Mouse (Mus musculus) stomach, embryonic 14.5 days (tissue): ENCODE measurements at regions not wholly inside any gene's neighbourhood (a gene's known extent, or its start where the extent isn't known, plus 50 kb on each side); places are given as distances from the start of the nearest gene placed in this dataset.

Source experiments
- ATAC-seq: fragments of 200-750 bp; cut with Nextera tagmentation; 2 replicates; pipeline ENCODE4 v1.8.0; 2017; ENCODE audit warnings: low read depth, moderate TSS enrichment; ENCODE audit not compliant: insufficient number of reproducible peaks, insufficient read depth, low FRiP score
- H3K27ac ChIP-seq: fragments of 300-500 bp; sonication (generic); 2 replicates; pipeline ENCODE4 v1.5.1; 2014; ENCODE audit warnings: mild to moderate bottlenecking, low read length, moderate library complexity, mixed read lengths
- H3K27me3 ChIP-seq: fragments of 300-500 bp; sonication (generic); 2 replicates; pipeline ENCODE4 v1.6.1; 2014; ENCODE audit warnings: low read length, control low read depth, mixed read lengths; ENCODE audit not compliant: control insufficient read depth, insufficient read depth
- H3K36me3 ChIP-seq: fragments of 300-500 bp; sonication (generic); 2 replicates; pipeline ENCODE4 v1.6.1; 2014; ENCODE audit warnings: mild to moderate bottlenecking, control low read depth, low read length, moderate library complexity, mixed read lengths; ENCODE audit not compliant: control insufficient read depth, insufficient read depth
- H3K4me1 ChIP-seq: fragments of 300-500 bp; sonication (generic); 2 replicates; pipeline ENCODE4 v1.6.1; 2014; ENCODE audit warnings: low read length, control low read depth, mixed read lengths; ENCODE audit not compliant: control insufficient read depth, insufficient read depth
- H3K4me2 ChIP-seq: fragments of 300-500 bp; sonication (generic); replicated peaks from 2 replicates; pipeline ENCODE4 v1.6.1; 2014; ENCODE audit warnings: low read depth, low read length, control low read depth
- H3K4me3 ChIP-seq: fragments of 300-500 bp; sonication (generic); 2 replicates; pipeline ENCODE4 v1.5.1; 2014; ENCODE audit warnings: low read depth, low read length, control low read depth
- H3K9ac ChIP-seq: fragments of 300-500 bp; sonication (generic); replicated peaks from 2 replicates; pipeline ENCODE4 v1.6.1; 2014; ENCODE audit warnings: low read depth, mild to moderate bottlenecking, control low read depth, low read length, moderate library complexity, mixed read lengths
- H3K9me3 ChIP-seq: fragments of 300-500 bp; sonication (generic); 2 replicates; pipeline ENCODE4 v1.6.1; 2016; ENCODE audit warnings: low read depth, low read length, control low read depth; ENCODE audit not compliant: control insufficient read depth
- WGBS: fragments of 180-500 bp; shearing (Covaris S2); extraction: QIAGEN DNeasy Blood & Tissue Kit; methylation state at CpG from one replicate; pipeline ENCODE4 v1.1.7; 2014; 5-methylcytosine and 5-hydroxymethylcytosine counted together

- no peak overlapping the region for H3K4me2 ChIP-seq
- H3K4me1 ChIP-seq: no peaks in the 10 kb centered on the region
- no peak overlapping the region for H3K27ac ChIP-seq
- no peaks in the 10 kb centered on the region for H3K9me3 ChIP-seq
- no peaks in the 10 kb centered on the region for H3K36me3 ChIP-seq
- no peak overlapping the region for H3K9ac ChIP-seq
- no peaks in the 10 kb centered on the region for H3K27me3 ChIP-seq
- 93% methylated on average over 2 of the region's 2 CpGs for WGBS
- ATAC-seq: no peak
- H3K4me3 ChIP-seq: no peak overlapping the region
Measured at GRCm38 (mm10) chr1:154096911-154097310, 104.1 kb upstream of the Zfp648 start.

- Histone ChIP-seq H3K9me3 (no peaks in the 10 kb centered on the region), H3K36me3 (no peaks in the 10 kb centered on the region), H3K27ac (no peak overlapping the region), H3K4me1 (0 out of 2 replicates have a peak, but pooled peaks cover 2% of the 10 kb centered on the region), H3K4me2 (no peak overlapping the region), H3K9ac (no peak overlapping the region), H3K27me3 (no peaks in the 10 kb centered on the region), H3K4me3 (no peak overlapping the region)
- ATAC-seq: no peak
- WGBS: 28% methylated on average over 6 of the region's 6 CpGs
Measured at GRCm38 (mm10) chr1:154097656-154098055, 103.3 kb upstream of the Zfp648 start.

- WGBS: 78% methylated on average over 3 of the region's 3 CpGs
- Histone ChIP-seq H3K4me3 (no peak overlapping the region), H3K9me3 (no peaks in the 10 kb centered on the region), H3K27ac (no peak overlapping the region), H3K36me3 (no peaks in the 10 kb centered on the region), H3K4me2 (no peak overlapping the region), H3K9ac (no peak overlapping the region), H3K27me3 (no peaks in the 10 kb centered on the region), H3K4me1 (0 out of 2 replicates have a peak, but pooled peaks cover 9% of the 10 kb centered on the region)
- ATAC-seq: no peak
Measured at GRCm38 (mm10) chr1:154100556-154100955, 100.4 kb upstream of the Zfp648 start.

DNA sequence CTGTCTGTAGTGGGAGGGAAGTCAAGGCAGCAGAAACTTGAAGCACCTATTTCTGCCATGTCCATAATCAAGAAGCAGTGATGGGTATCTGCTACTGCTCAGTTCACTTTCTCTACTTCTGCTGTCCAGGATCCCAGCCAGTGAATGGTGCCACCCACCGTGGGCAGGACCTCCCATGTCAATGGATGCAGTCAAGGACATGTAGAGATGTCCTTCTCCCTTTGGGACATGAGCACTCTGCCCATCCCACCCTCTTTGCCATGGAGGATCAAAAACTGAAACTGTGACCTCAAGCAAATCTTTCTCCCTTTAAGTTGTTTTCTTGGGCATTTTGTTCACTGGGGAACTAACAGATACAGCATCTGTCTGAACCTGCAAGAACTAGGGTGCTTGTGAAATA lies 99.6 kb upstream of the Zfp648 start:
- Histone ChIP-seq H3K9me3 (no peaks in the 10 kb centered on the region), H3K4me2 (no peak overlapping the region), H3K36me3 (no peaks in the 10 kb centered on the region), H3K4me1 (0 out of 2 replicates have a peak, but pooled peaks cover 9% of the 10 kb centered on the region), H3K4me3 (no peak overlapping the region), H3K27me3 (no peaks in the 10 kb centered on the region), H3K27ac (no peak overlapping the region), H3K9ac (no peak overlapping the region)
- ATAC-seq: no peak
- 75% methylated on average over 1 of the region's 1 CpGs for WGBS

DNA sequence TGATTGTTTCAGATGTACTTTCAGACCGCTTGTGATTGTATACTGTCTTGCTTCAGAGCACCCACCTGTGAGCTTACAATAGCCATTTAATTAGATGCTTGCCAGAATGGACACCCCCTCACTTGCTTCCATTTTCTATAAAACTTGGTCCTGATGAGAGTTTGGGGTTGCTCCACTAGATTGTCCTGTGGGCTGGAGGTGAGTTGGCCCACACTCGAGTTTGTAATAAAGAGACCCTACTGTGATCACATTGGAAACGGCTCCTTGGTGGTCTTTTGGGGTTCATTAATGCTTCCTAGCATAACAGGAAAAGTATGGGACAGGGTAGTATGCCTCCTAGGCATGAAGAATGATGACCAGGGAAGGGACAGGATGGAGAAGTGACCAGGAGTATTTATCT lies 98.8 kb upstream of the Zfp648 start:
- H3K4me2 ChIP-seq: no peak overlapping the region
- no peaks in the 10 kb centered on the region for H3K9me3 ChIP-seq
- 0 out of 2 replicates have a peak, but pooled peaks cover 9% of the 10 kb centered on the region for H3K4me1 ChIP-seq
- WGBS: 87% methylated on average over 3 of the region's 3 CpGs
- no peaks in the 10 kb centered on the region for H3K27me3 ChIP-seq
- ATAC-seq: no peak
- no peaks in the 10 kb centered on the region for H3K36me3 ChIP-seq
- H3K9ac ChIP-seq: no peak overlapping the region
- H3K4me3 ChIP-seq: no peak overlapping the region
- H3K27ac ChIP-seq: no peak overlapping the region

GRCm38 (mm10) chr1:154102871-154103596 lies 98.0 kb upstream of the Zfp648 start:
- peak; percentile 63; the same call in 1 of the 2 replicates for ATAC-seq
- no peaks in the 10 kb centered on the region for H3K9me3 ChIP-seq
- H3K36me3 ChIP-seq: no peaks in the 10 kb centered on the region
- H3K9ac ChIP-seq: no peak overlapping the region
- 0 out of 2 replicates have a peak, but pooled peaks cover 9% of the 10 kb centered on the region for H3K4me1 ChIP-seq
- H3K4me3 ChIP-seq: no peak overlapping the region
- 37% methylated on average over 15 of the region's 15 CpGs for WGBS
- no peaks in the 10 kb centered on the region for H3K27me3 ChIP-seq
- H3K4me2 ChIP-seq: peak overlapping the region; percentile 10; the same call in 1 of the 2 replicates
- H3K27ac ChIP-seq: peak overlapping the region; percentile 49; the same call in 1 of the 2 replicates

GRCm38 (mm10) chr1:154103597-154103923 lies 97.4 kb upstream of the Zfp648 start:
- 77% methylated on average over 5 of the region's 5 CpGs for WGBS
- H3K27me3 ChIP-seq: no peaks in the 10 kb centered on the region
- H3K9ac ChIP-seq: no peak overlapping the region
- no peaks in the 10 kb centered on the region for H3K36me3 ChIP-seq
- H3K4me1 ChIP-seq: 0 out of 2 replicates have a peak, but pooled peaks cover 9% of the 10 kb centered on the region
- H3K4me2 ChIP-seq: no peak overlapping the region
- no peak for ATAC-seq
- no peaks in the 10 kb centered on the region for H3K9me3 ChIP-seq
- peak overlapping the region; percentile 49; the same call in 1 of the 2 replicates for H3K27ac ChIP-seq
- H3K4me3 ChIP-seq: no peak overlapping the region

DNA sequence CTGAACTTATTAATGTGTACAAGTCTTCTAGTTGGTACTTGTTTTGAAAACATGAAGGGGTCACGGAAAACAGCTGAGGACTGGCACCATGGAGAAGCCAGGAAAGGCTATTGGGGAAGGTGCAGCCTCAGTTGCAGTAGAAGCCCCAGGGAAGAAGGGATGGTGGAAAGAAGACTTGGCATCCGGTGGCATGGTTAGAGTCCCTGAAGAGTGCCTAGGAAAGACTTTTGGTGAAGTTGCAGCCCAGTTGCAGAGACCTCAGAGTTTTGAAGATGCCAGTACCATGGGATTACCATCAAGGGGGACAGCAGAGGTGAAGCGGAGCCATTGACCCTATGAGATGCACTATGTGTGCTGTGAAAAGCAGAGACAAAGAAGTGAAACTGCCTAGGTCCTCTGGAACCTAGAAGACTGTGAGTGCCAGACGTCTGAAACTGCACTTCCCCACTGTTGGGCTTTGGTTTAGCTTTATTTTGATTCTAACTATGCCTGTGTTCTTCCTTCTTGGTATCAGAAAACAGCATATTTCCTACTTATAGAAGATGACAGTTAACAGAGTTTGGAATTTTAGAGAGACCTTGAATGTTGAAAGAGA lies 96.9 kb upstream of the Zfp648 start:
- Histone ChIP-seq H3K9me3 (no peaks in the 10 kb centered on the region), H3K4me1 (0 out of 2 replicates have a peak, but pooled peaks cover 9% of the 10 kb centered on the region), H3K4me3 (no peak overlapping the region), H3K27me3 (no peaks in the 10 kb centered on the region), H3K36me3 (no peaks in the 10 kb centered on the region), H3K4me2 (no peak overlapping the region), H3K9ac (no peak overlapping the region), H3K27ac (no peak overlapping the region)
- 87% methylated on average over 4 of the region's 4 CpGs for WGBS
- ATAC-seq: no peak
